ENCODE assay signal across 31 mouse cellular contexts in the genomic region with DNA sequence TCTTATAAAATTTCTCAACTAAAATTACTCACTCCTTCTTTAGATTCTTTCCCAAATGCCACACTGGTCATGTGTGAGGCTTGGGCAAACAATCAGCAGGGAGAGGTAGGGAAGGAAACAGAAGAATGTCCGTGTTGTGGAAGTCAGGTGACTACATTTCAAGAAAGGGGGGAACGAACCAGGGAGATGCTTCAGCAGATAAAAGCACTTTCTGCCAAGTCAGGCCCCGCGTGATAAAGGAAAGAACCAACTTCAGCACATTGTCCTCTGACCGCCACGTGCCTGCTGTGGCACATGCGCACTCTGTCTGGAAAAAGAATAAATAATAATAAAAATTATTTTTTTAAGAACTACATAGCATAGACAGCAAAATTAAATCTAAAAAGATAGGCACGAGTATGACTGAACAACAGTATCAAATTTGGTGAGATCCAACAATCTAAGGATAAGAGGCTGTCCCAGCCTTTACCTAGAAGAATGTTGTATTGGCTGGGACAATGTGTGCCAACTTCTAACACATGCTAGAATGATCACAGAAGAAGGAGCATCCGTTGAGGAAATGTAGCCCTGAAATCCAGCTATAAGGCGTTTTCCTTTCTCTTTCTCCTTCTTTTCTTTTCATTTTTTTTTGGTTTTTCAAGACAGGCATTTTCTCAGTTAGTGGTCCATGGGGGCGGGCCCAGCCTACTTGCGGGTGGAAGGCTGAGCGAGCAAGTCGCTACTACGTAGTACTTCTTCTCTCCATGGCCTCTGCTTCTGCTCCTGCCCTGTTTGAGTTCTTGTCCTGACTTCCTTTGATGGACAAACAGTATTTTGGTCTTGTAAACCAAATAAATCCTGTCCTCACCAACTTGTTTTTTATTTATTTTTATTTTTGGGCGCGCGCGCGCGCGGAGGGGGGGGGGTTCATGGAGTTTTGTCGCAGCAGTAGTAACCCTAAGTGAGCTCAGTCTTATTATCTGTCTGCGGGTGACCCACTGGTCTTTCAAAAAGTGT. TPM values are rescaled to one million over a fixed set of nuclear protein-coding genes. Genes with fewer than 3 reads are reported as not detected.
DNase-seq lines count a peak whose midpoint lies in the region; ATAC-seq and TF ChIP-seq lines count a peak whose summit lies in the region.
"Had no signal": no experiment of that assay in that cellular context is flagged by ENCODE, and none has a peak within 500 bp of the region (broad histone marks: within the 10 kb centered on the region; RNA-seq: fewer than 3 reads in every experiment).

No protein-coding gene starts in this region.

- H3K36me3 ChIP-seq in G1E (replicated peaks): peaks cover 16% of the 10 kb centered on the region
- H3K36me3 ChIP-seq: embryonic facial prominence, embryonic 10.5 days; embryonic facial prominence, embryonic 15.5 days; hindbrain, embryonic 10.5 days; hindbrain, embryonic 15.5 days; limb, embryonic 10.5 days; limb, embryonic 15.5 days; midbrain, embryonic 13.5 days had no signal

- no peaks in the 10 kb centered on the region for H3K9me3 ChIP-seq in G1E (replicated peaks)
- H3K9me3 ChIP-seq: embryonic facial prominence, embryonic 15.5 days; hindbrain, embryonic 15.5 days; limb, embryonic 10.5 days; limb, embryonic 15.5 days had no signal

- no peak for TF ChIP-seq CTCF in G1E (IDR thresholded peaks at IDR 0.05; ENCODE audit: low read depth, low read length)

- peaks cover 48% of the 10 kb centered on the region for H3K4me1 ChIP-seq in G1E (ENCODE audit: insufficient read depth, low read depth, low read length)
- H3K4me1 ChIP-seq: embryonic facial prominence, embryonic 10.5 days; embryonic facial prominence, embryonic 15.5 days; forebrain, embryonic 13.5 days; hindbrain, embryonic 10.5 days; hindbrain, embryonic 15.5 days; limb, embryonic 10.5 days; limb, embryonic 15.5 days; midbrain, embryonic 13.5 days had no signal

- peak overlapping the region; percentile 78; the same call in 1 of the 2 replicates for H3K4me3 ChIP-seq in G1E (ENCODE audit: low read depth, low read length)
- H3K4me3 ChIP-seq: embryonic facial prominence, embryonic 10.5 days; embryonic facial prominence, embryonic 15.5 days; forebrain, embryonic 13.5 days; hindbrain, embryonic 10.5 days; hindbrain, embryonic 15.5 days; limb, embryonic 10.5 days; limb, embryonic 15.5 days; megakaryocyte, embryonic 14.5 days; midbrain, embryonic 13.5 days had no signal

- peak; percentile 40 for ATAC-seq in G1E (ENCODE audit: extremely low read depth, insufficient number of reproducible peaks, low FRiP score, poor library complexity, severe bottlenecking)
- ATAC-seq: forebrain, embryonic 13.5 days; inflammation-experienced regulatory T-cells, adult 6 months; midbrain, embryonic 13.5 days; Patski had no signal

- DNase-seq in urinary bladder, postnatal 14 days (ENCODE audit: low spot score): peak; percentile 36
- DNase-seq in urinary bladder, postnatal 36 days (ENCODE audit: low spot score in 2 of 2): no peak
- peak; percentile 30 for DNase-seq in G1E (ENCODE audit: low spot score)
- DNase-seq in ZHBTc4 (ENCODE audit: low read depth, low spot score): peak; percentile 64
- peak; percentile 82 for DNase-seq in yolk sac, embryonic 10.5 days (ENCODE audit: low spot score)
- no peak for DNase-seq in cerebellum, adult 18-20 months
- DNase-seq in adrenal gland, adult (ENCODE audit: inconsistent age in 2 of 2, low spot score in 1 of 2): no peak
- DNase-seq in lung, postnatal 25 days (ENCODE audit: low spot score): no peak
- DNase-seq: adrenal gland, adult 8-10 months; B cell, adult 2 months; cerebellum, adult 11 months; cerebellum, adult 9-11 months; gastrocnemius, postnatal 14 days; heart, postnatal 14 days; kidney, adult 9 months; kidney, postnatal 14 days; layer of hippocampus, adult 9-11 months; lung, embryonic 14.5 days; lung, postnatal 14 days; thymus, postnatal 25 days had no signal

- H3K27me3 ChIP-seq in G1E (ENCODE audit: insufficient read depth, low read length): no peaks in the 10 kb centered on the region
- H3K27me3 ChIP-seq: embryonic facial prominence, embryonic 15.5 days; forebrain, embryonic 13.5 days; hindbrain, embryonic 15.5 days; limb, embryonic 15.5 days; midbrain, embryonic 13.5 days; Patski had no signal

RNA-seq across cellular contexts. Expression of a gene that starts 0.8 kb away (rescaled TPM):
- total RNA-seq in G1E (2014; fragmentation: Nextera tagmentation): 129 and 146 TPM in 2 replicates
- 138 and 159 TPM in 2 replicates for total RNA-seq in G1E (2017)
- polyA plus RNA-seq in G1E (2012): 48.2 and 63.7 TPM in 2 replicates

Comparison
In these comparisons a context has a peak if more than half of its experiments do, and no peak if none do; other contexts are left out.
1. DNase-seq: peak in urinary bladder, postnatal 14 days (single experiment), G1E (single experiment), ZHBTc4 (single experiment) and yolk sac, embryonic 10.5 days (single experiment); none in urinary bladder, postnatal 36 days (0 of 2), cerebellum, adult 18-20 months (0 of 2), adrenal gland, adult (0 of 2) and lung, postnatal 25 days (single experiment).